Mouse (Mus musculus): ENCODE data around the gene Gtse1. TPM values are rescaled to one million over a fixed set of nuclear protein-coding genes. Genes with fewer than 3 reads are reported as not detected.

Gtse1 gene
- total RNA-seq, 2 experiments from 2014 or later = 0.32 TPM; not detected in 1

- no peak for DNase-seq
Observed at GRCm38 (mm10) chr15:85877336-85877735, 17.8 kb downstream of the Gtse1 start.

- peak; percentile 91 for DNase-seq
Observed at GRCm38 (mm10) chr15:85878848-85879497, 19.4 kb downstream of the Gtse1 start, which contains the start of gene Trmu. Gene Trmu, plus strand, starts transcription at chr15:85879312.

- DNase-seq = no peak
Observed at GRCm38 (mm10) chr15:85879498-85879895, 20.0 kb downstream of the Gtse1 start.

- DNase-seq = peak; percentile 59
Observed at GRCm38 (mm10) chr15:85885606-85886005, 26.1 kb downstream of the Gtse1 start.

GRCm38 (mm10) chr15:85889235-85889634 is 29.7 kb downstream of the Gtse1 start:
- no peak for DNase-seq

GRCm38 (mm10) chr15:85891971-85892370 is 32.4 kb downstream of the Gtse1 start:
- DNase-seq = no peak

GRCm38 (mm10) chr15:85892498-85893118 is 33.1 kb downstream of the Gtse1 start:
- no peak for DNase-seq

- DNase-seq = no peak
Observed at GRCm38 (mm10) chr15:85893871-85894270, 34.3 kb downstream of the Gtse1 start.

GRCm38 (mm10) chr15:85896284-85896683 is 36.7 kb downstream of the Gtse1 start:
- no peak for DNase-seq

GRCm38 (mm10) chr15:85897113-85897512 is 37.6 kb downstream of the Gtse1 start:
- DNase-seq = no peak

GRCm38 (mm10) chr15:85899396-85899795 is 39.9 kb downstream of the Gtse1 start:
- DNase-seq = no peak

GRCm38 (mm10) chr15:85900318-85900717 is 40.8 kb downstream of the Gtse1 start:
- DNase-seq = no peak

- DNase-seq = no peak
Observed at GRCm38 (mm10) chr15:85900801-85901200, 41.3 kb downstream of the Gtse1 start.

- no peak for DNase-seq
Observed at GRCm38 (mm10) chr15:85902505-85902904, 43.0 kb downstream of the Gtse1 start.

- no peak for DNase-seq
Observed at GRCm38 (mm10) chr15:85903826-85904225, 44.3 kb downstream of the Gtse1 start.

GRCm38 (mm10) chr15:85908660-85909491 is 49.3 kb downstream of the Gtse1 start:
- DNase-seq = no peak

GRCm38 (mm10) chr15:85909492-85909829 is 49.9 kb downstream of the Gtse1 start:
- DNase-seq = no peak

- DNase-seq = no peak
Observed at GRCm38 (mm10) chr15:85909931-85910330, 50.4 kb downstream of the Gtse1 start.

GRCm38 (mm10) chr15:85913605-85914004 is 54.1 kb downstream of the Gtse1 start:
- no peak for DNase-seq

- no peak for DNase-seq
Observed at GRCm38 (mm10) chr15:85919191-85919891, 59.8 kb downstream of the Gtse1 start.

- no peak for DNase-seq
Observed at GRCm38 (mm10) chr15:85919892-85920248, 60.3 kb downstream of the Gtse1 start.

GRCm38 (mm10) chr15:85921855-85922254 is 62.3 kb downstream of the Gtse1 start:
- DNase-seq = no peak
